Mouse (Mus musculus) stomach, embryonic 14.5 days (tissue): ENCODE measurements around the gene Bcl3. TPM values are rescaled to one million over a fixed set of nuclear protein-coding genes. Genes with fewer than 3 reads are reported as not detected.

ENCODE experiments used
- ATAC-seq: fragments of 200-750 bp; cut with Nextera tagmentation; 2 replicates; pipeline ENCODE4 v1.8.0; 2017; ENCODE audit warnings: low read depth, moderate TSS enrichment; ENCODE audit not compliant: insufficient number of reproducible peaks, insufficient read depth, low FRiP score
- H3K27ac ChIP-seq: fragments of 300-500 bp; sonication (generic); 2 replicates; pipeline ENCODE4 v1.5.1; 2014; ENCODE audit warnings: mild to moderate bottlenecking, low read length, moderate library complexity, mixed read lengths
- H3K27me3 ChIP-seq: fragments of 300-500 bp; sonication (generic); 2 replicates; pipeline ENCODE4 v1.6.1; 2014; ENCODE audit warnings: low read length, control low read depth, mixed read lengths; ENCODE audit not compliant: control insufficient read depth, insufficient read depth
- H3K36me3 ChIP-seq: fragments of 300-500 bp; sonication (generic); 2 replicates; pipeline ENCODE4 v1.6.1; 2014; ENCODE audit warnings: mild to moderate bottlenecking, control low read depth, low read length, moderate library complexity, mixed read lengths; ENCODE audit not compliant: control insufficient read depth, insufficient read depth
- H3K4me1 ChIP-seq: fragments of 300-500 bp; sonication (generic); 2 replicates; pipeline ENCODE4 v1.6.1; 2014; ENCODE audit warnings: low read length, control low read depth, mixed read lengths; ENCODE audit not compliant: control insufficient read depth, insufficient read depth
- H3K4me2 ChIP-seq: fragments of 300-500 bp; sonication (generic); replicated peaks from 2 replicates; pipeline ENCODE4 v1.6.1; 2014; ENCODE audit warnings: low read depth, low read length, control low read depth
- H3K4me3 ChIP-seq: fragments of 300-500 bp; sonication (generic); 2 replicates; pipeline ENCODE4 v1.5.1; 2014; ENCODE audit warnings: low read depth, low read length, control low read depth
- H3K9ac ChIP-seq: fragments of 300-500 bp; sonication (generic); replicated peaks from 2 replicates; pipeline ENCODE4 v1.6.1; 2014; ENCODE audit warnings: low read depth, mild to moderate bottlenecking, control low read depth, low read length, moderate library complexity, mixed read lengths
- H3K9me3 ChIP-seq: fragments of 300-500 bp; sonication (generic); 2 replicates; pipeline ENCODE4 v1.6.1; 2016; ENCODE audit warnings: low read depth, low read length, control low read depth; ENCODE audit not compliant: control insufficient read depth
- WGBS: fragments of 180-500 bp; shearing (Covaris S2); extraction: QIAGEN DNeasy Blood & Tissue Kit; methylation state at CpG from one replicate; pipeline ENCODE4 v1.1.7; 2014; 5-methylcytosine and 5-hydroxymethylcytosine counted together
- polyA plus RNA-seq: library from polyadenylated mRNA; unstranded; fragments of >200 nt; fragmentation: Nextera tagmentation; extraction: Ambion mirVana; gene quantifications from 2 replicates; pipeline ENCODE4 v1.2.1, GENCODE M21; 2014

Gene Bcl3
- polyA plus RNA-seq, 1 experiment from 2014 or later = 10.7 TPM

DNA sequence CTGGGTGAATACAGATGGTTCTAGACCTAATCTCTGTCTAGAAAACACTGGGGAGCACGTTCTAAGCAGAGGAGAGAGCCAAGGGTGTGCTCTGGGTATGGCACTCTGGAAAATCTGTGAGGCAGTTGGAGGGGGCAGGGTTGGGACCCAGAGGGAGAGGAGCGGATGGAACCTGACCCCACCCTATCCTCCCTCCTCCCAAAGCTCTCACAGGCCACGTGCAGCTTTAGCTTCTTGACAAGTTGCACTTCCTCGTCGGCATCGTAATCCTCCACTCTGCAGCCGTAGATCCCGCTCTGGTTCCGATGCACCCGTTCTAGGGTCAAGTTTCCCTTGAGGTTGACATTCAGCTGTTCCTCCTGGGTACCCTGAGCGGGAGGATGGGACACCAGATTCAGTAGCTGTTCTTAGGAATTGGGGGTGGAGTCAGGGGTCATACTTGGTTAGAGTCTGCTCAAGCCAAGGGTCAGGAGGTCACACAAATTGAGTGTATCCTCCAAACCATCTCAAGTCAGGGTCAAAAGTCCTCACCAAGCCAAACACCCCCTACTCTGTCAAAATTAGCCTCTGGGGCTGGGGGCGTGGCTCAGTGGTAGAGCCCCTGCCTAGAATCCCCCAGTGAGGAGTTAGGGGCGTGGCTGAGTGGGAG is 58.6 kb downstream of the Bcl3 start:
- ATAC-seq = no peak
- Histone ChIP-seq H3K9me3 (no peaks in the 10 kb centered on the region), H3K4me1 (peaks cover 13% of the 10 kb centered on the region), H3K36me3 (peaks cover 23% of the 10 kb centered on the region), H3K9ac (no peak overlapping the region), H3K4me3 (no peak overlapping the region), H3K27ac (no peak overlapping the region), H3K4me2 (no peak overlapping the region), H3K27me3 (no peaks in the 10 kb centered on the region)
- WGBS = 86% methylated on average over 13 of the region's 13 CpGs

DNA sequence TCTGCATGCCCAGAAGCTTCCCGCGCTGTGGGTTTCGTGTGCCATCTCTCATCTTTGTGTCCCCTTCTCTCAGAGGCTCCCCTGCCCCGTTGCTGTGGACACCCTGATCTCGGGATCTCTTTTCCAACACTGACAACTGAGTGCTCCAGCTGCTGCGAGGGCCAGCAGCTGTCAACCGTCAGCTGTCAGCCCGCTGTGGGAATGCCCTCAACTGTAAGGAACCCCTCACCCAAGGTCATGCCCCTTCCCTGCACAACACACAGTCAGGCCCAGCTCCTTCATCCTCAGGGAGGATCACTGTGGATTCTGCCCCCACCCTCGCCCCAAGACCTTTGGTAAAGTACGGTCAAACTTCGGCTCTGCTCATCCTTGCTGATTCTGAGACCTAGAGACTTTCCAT is 60.3 kb downstream of the Bcl3 start:
- peaks cover 5% of the 10 kb centered on the region; the same call in 1 of the 2 replicates for H3K4me1 ChIP-seq
- H3K4me3 ChIP-seq = no peak overlapping the region
- ATAC-seq = no peak
- no peaks in the 10 kb centered on the region for H3K9me3 ChIP-seq
- H3K4me2 ChIP-seq = no peak overlapping the region
- H3K9ac ChIP-seq = no peak overlapping the region
- peaks cover 27% of the 10 kb centered on the region for H3K36me3 ChIP-seq
- no peak overlapping the region for H3K27ac ChIP-seq
- 50% methylated on average over 11 of the region's 11 CpGs for WGBS
- H3K27me3 ChIP-seq = no peaks in the 10 kb centered on the region

DNA sequence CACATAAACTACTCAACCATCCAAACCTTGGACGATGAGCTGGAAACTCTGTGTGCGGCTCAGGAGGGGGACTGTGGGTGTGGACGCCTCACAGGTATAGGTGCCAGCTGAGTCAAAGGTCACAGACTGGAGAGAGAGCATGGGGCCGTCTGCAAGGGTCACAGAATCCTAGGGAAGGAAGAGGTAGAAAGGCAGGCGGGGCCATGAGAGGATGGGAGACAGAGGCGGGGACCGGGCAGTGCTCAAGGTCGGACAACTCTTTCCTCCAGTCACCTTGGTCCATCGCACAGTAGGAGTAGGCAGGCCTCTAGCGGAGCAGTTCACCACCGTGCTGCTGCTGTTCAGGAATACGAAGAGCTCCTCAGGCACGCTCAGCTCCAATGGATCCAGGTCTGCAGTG is 62.5 kb downstream of the Bcl3 start:
- H3K27ac ChIP-seq = no peak overlapping the region
- no peak overlapping the region for H3K9ac ChIP-seq
- peaks cover 17% of the 10 kb centered on the region for H3K36me3 ChIP-seq
- no peaks in the 10 kb centered on the region for H3K27me3 ChIP-seq
- no peak overlapping the region for H3K4me3 ChIP-seq
- peaks cover 10% of the 10 kb centered on the region; the same call in 1 of the 2 replicates for H3K4me1 ChIP-seq
- no peak for ATAC-seq
- 91% methylated on average over 13 of the region's 13 CpGs for WGBS
- no peaks in the 10 kb centered on the region for H3K9me3 ChIP-seq
- H3K4me2 ChIP-seq = no peak overlapping the region

DNA sequence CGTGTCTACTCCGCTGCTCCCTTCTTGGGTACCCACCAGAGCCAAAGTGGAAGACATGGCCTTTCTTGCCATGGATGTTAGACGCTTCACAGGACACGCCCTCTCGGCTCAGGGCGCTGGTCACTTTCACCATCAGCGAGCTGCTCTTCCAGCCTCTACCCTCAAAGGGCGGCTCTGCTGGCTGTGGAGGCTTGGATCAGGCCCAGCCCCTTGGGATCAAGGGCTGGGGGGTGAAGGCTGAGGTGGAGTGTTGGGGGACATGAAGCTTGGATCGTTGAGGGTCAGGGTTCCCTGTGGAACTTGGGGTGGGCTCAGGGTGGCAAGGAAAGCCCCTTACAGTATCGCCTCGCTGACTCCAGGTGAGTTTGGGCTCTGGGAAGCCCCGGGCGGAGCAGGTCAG is 63.9 kb downstream of the Bcl3 start:
- ATAC-seq = no peak
- Histone ChIP-seq H3K9me3 (no peaks in the 10 kb centered on the region), H3K36me3 (peaks cover 8% of the 10 kb centered on the region), H3K4me1 (peaks cover 12% of the 10 kb centered on the region; the same call in 1 of the 2 replicates), H3K27ac (no peak overlapping the region), H3K4me3 (no peak overlapping the region), H3K27me3 (no peaks in the 10 kb centered on the region), H3K4me2 (no peak overlapping the region), H3K9ac (no peak overlapping the region)
- 91% methylated on average over 13 of the region's 13 CpGs for WGBS

Other genes with a start within 250 kb of the Bcl3 start
- gene Zfp296, start 245.5 kb downstream of the Bcl3 start, polyA plus RNA-seq = 1.2 and 2.1 TPM in 2 replicates
- 163 and 180 TPM in 2 replicates for gene Gemin7, start 245.2 kb downstream of the Bcl3 start, polyA plus RNA-seq
- gene Clasrp, start 218.3 kb downstream of the Bcl3 start, polyA plus RNA-seq = 38.6 and 44.8 TPM in 2 replicates
- gene Relb, start 193.3 kb downstream of the Bcl3 start, polyA plus RNA-seq = 8.3 and 10.4 TPM in 2 replicates
- 77.9 and 86.2 TPM in 2 replicates for gene Clptm1, start 157.7 kb downstream of the Bcl3 start, polyA plus RNA-seq
- 1.5 and 1.9 TPM in 2 replicates for gene Apoc2, start 144.8 kb downstream of the Bcl3 start, polyA plus RNA-seq
- not detected in 2 replicates for gene Gm44805, start 141.3 kb downstream of the Bcl3 start, polyA plus RNA-seq
- 0.39 TPM in 1 of 2 replicates, not detected in the other for gene Apoc4, start 141.3 kb downstream of the Bcl3 start, polyA plus RNA-seq
- 10.9 and 12.6 TPM in 2 replicates for gene Apoc1, start 130.1 kb downstream of the Bcl3 start, polyA plus RNA-seq
- gene Apoe, start 123.6 kb downstream of the Bcl3 start, polyA plus RNA-seq = 291 and 299 TPM in 2 replicates
- 91.2 and 108 TPM in 2 replicates for gene Tomm40, start 107.3 kb downstream of the Bcl3 start, polyA plus RNA-seq
- 106 and 113 TPM in 2 replicates for gene Nectin2, start 72.3 kb downstream of the Bcl3 start, polyA plus RNA-seq
- 156 and 164 TPM in 2 replicates for gene Bcam, start 51.8 kb downstream of the Bcl3 start, polyA plus RNA-seq
- gene Cblc, start 26.0 kb downstream of the Bcl3 start, polyA plus RNA-seq = 15.1 and 17.7 TPM in 2 replicates
- not detected in 2 replicates for gene Gm19345, start 29.2 kb upstream of the Bcl3 start, polyA plus RNA-seq
- gene Ceacam16, start 38.5 kb upstream of the Bcl3 start, polyA plus RNA-seq = not detected in 2 replicates
- gene Ceacam19, start 65.2 kb upstream of the Bcl3 start, polyA plus RNA-seq = 0.14 and 0.41 TPM in 2 replicates
- gene Pvr, start 98.4 kb upstream of the Bcl3 start, polyA plus RNA-seq = 10.4 and 11.7 TPM in 2 replicates
- 0.18 and 0.71 TPM in 2 replicates for gene Igsf23, start 128.0 kb upstream of the Bcl3 start, polyA plus RNA-seq
- gene Ceacam20, start 142.6 kb upstream of the Bcl3 start, polyA plus RNA-seq = not detected in 2 replicates
- gene Nlrp9b, start 168.7 kb upstream of the Bcl3 start, polyA plus RNA-seq = not detected in 2 replicates